Mouse (Mus musculus) heart, embryonic 12.5 days (tissue): Measurements from ENCODE around the gene Txndc2. TPM values are rescaled to one million over a fixed set of nuclear protein-coding genes. Genes with fewer than 3 reads are reported as not detected.

ENCODE experiments used
- ATAC-seq: fragments of 200-750 bp; cut with Nextera tagmentation; 2 replicates; pipeline ENCODE4 v1.8.0; 2017; ENCODE audit warnings: moderate TSS enrichment, moderate library complexity; ENCODE audit not compliant: insufficient number of reproducible peaks, low FRiP score
- H3K27ac ChIP-seq: fragments of 300-500 bp; sonication (generic); 2 replicates; pipeline ENCODE4 v1.5.1; 2016; ENCODE audit warnings: mild to moderate bottlenecking, moderate library complexity; ENCODE audit not compliant: poor library complexity, severe bottlenecking
- H3K27me3 ChIP-seq: fragments of 300-500 bp; sonication (generic); replicated peaks from 2 replicates; pipeline ENCODE4 v1.6.1; 2016; ENCODE audit warnings: mild to moderate bottlenecking, moderate library complexity
- H3K36me3 ChIP-seq: fragments of 300-500 bp; sonication (generic); 2 replicates; pipeline ENCODE4 v1.6.1; 2016; ENCODE audit warnings: mild to moderate bottlenecking, moderate library complexity
- H3K4me1 ChIP-seq: fragments of 300-500 bp; sonication (generic); replicated peaks from 2 replicates; pipeline ENCODE4 v1.6.1; 2016; ENCODE audit warnings: mild to moderate bottlenecking
- H3K4me2 ChIP-seq: fragments of 300-500 bp; sonication (generic); 2 replicates; pipeline ENCODE4 v1.6.1; 2016; ENCODE audit warnings: mild to moderate bottlenecking, moderate library complexity
- H3K4me3 ChIP-seq: fragments of 300-500 bp; sonication (generic); 2 replicates; pipeline ENCODE4 v1.5.1; 2016; ENCODE audit warnings: mild to moderate bottlenecking
- H3K9ac ChIP-seq: fragments of 300-500 bp; sonication (generic); 2 replicates; pipeline ENCODE4 v1.6.1; 2016; ENCODE audit warnings: mild to moderate bottlenecking, moderate library complexity
- H3K9me3 ChIP-seq: fragments of 300-500 bp; sonication (generic); replicated peaks from 2 replicates; pipeline ENCODE4 v1.6.1; 2016; ENCODE audit warnings: mild to moderate bottlenecking, moderate library complexity
- WGBS: fragments of 180-500 bp; shearing (Covaris S2); methylation state at CpG from one replicate; pipeline ENCODE4 v1.1.7; 2016; 5-methylcytosine and 5-hydroxymethylcytosine counted together
- polyA plus RNA-seq: library from polyadenylated mRNA; unstranded; fragments of >200 nt; fragmentation: Nextera tagmentation; extraction: Ambion mirVana; gene quantifications from 2 replicates; pipeline ENCODE4 v1.2.1, GENCODE M21; 2016

Txndc2 gene
- polyA plus RNA-seq = 0.10 TPM in 1 of 2 replicates, not detected in the other

DNA sequence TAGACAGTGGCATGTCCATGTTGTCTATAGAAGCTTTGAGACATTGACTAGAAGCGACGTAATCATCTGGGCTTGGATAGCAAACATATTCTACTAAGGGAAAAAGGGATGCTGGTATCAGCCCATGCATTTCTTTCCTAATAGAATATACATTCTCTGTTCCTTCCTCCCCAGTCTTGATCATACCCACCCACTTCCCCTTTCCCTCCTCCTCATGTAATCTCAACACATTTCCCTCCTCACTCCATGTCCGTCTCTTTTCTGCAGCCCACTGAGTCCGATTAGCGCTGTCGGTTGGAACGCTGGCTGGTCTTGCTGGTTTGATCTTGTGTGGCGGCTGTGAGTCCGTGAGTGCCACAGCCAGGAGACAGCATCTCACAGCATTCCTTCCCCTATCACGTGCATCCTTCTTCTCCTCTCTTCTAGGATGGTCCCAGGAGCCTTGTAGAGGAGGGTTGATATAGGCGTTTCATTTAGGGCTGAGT is at the start of gene Txndc2:
Gene Txndc2 (minus strand): TSS at position 435 of the 485 bp plus-strand sequence.
- no peak for ATAC-seq
- Histone ChIP-seq H3K36me3 (no peaks in the 10 kb centered on the region), H3K9me3 (no peaks in the 10 kb centered on the region), H3K4me3 (no peak within 1 kb of the TSS), H3K9ac (no peak within 1 kb of the TSS), H3K27ac (no peak within 1 kb of the TSS), H3K4me1 (peaks cover 11% of the 10 kb centered on the region), H3K4me2 (no peak within 1 kb of the TSS), H3K27me3 (no peaks in the 10 kb centered on the region)
- WGBS = 78% methylated on average over 11 of the region's 11 CpGs

DNA sequence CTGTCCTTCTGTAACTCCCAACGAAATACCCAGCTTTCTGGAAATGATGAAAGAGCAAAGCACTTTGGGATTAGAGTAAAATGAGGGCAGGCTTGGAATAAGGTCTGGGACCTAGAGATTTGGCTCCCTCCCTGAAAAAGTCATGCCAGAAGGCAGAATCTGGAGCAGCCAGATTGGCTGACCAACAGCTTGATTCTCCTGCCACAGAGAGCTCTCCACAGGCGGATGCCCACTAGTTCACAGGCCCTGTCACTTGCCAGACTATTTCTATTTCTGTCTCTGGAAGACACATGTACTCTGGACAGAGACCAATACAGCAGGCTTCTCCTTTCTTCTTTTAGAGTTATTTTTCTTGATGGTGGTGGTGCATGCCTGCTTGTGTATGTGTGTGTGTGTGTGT is 41.8 kb upstream of the Txndc2 start:
- Histone ChIP-seq H3K4me3 (no peak overlapping the region), H3K4me2 (no peak overlapping the region), H3K27ac (peak overlapping the region; percentile 27), H3K4me1 (peaks cover 22% of the 10 kb centered on the region; the same call in 1 of the 2 replicates), H3K9ac (peak overlapping the region; percentile 18; the same call in 1 of the 2 replicates), H3K27me3 (no peaks in the 10 kb centered on the region), H3K36me3 (no peaks in the 10 kb centered on the region), H3K9me3 (no peaks in the 10 kb centered on the region)
- WGBS = 59% methylated on average over 2 of the region's 2 CpGs
- no peak for ATAC-seq

DNA sequence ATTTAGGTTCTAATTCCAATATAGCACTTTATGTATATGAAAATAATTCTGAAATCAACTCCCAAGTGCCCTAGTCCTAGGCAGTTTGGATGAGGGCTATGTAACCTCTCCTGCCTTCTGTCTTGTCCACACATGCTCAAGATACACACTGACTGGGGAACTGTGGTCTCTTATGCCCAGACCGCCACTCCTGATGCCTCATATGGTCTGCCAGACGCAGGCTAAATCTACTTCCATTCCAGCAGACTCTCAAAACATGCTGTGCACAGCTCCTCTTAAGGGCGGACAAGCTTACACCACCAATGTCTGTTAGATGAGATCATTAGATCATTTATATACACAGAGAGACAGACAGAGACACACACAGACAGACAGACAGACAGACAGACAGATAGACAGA is 41.3 kb upstream of the Txndc2 start:
- no peaks in the 10 kb centered on the region for H3K27me3 ChIP-seq
- H3K4me3 ChIP-seq = no peak overlapping the region
- H3K36me3 ChIP-seq = no peaks in the 10 kb centered on the region
- H3K9ac ChIP-seq = no peak overlapping the region
- 59% methylated on average over 3 of the region's 3 CpGs for WGBS
- H3K4me2 ChIP-seq = no peak overlapping the region
- no peak for ATAC-seq
- H3K9me3 ChIP-seq = no peaks in the 10 kb centered on the region
- peaks cover 22% of the 10 kb centered on the region; the same call in 1 of the 2 replicates for H3K4me1 ChIP-seq
- H3K27ac ChIP-seq = peak overlapping the region; percentile 27; the same call in 1 of the 2 replicates

GRCm38 (mm10) chr17:65682071-65682680 is 40.2 kb upstream of the Txndc2 start:
- no peak for ATAC-seq
- Histone ChIP-seq H3K27ac (no peak overlapping the region), H3K36me3 (no peaks in the 10 kb centered on the region), H3K27me3 (no peaks in the 10 kb centered on the region), H3K4me3 (no peak overlapping the region), H3K4me1 (peaks cover 22% of the 10 kb centered on the region; the same call in 1 of the 2 replicates), H3K9me3 (no peaks in the 10 kb centered on the region), H3K9ac (no peak overlapping the region), H3K4me2 (no peak overlapping the region)
- 67% methylated on average over 5 of the region's 5 CpGs for WGBS

GRCm38 (mm10) chr17:65681516-65681915 is 39.5 kb upstream of the Txndc2 start:
- WGBS = 79% methylated on average over 5 of the region's 6 CpGs
- ATAC-seq = no peak
- Histone ChIP-seq H3K4me1 (peaks cover 22% of the 10 kb centered on the region; the same call in 1 of the 2 replicates), H3K4me3 (no peak overlapping the region), H3K9ac (no peak overlapping the region), H3K27ac (no peak overlapping the region), H3K27me3 (no peaks in the 10 kb centered on the region), H3K4me2 (no peak overlapping the region), H3K9me3 (no peaks in the 10 kb centered on the region), H3K36me3 (no peaks in the 10 kb centered on the region)

DNA sequence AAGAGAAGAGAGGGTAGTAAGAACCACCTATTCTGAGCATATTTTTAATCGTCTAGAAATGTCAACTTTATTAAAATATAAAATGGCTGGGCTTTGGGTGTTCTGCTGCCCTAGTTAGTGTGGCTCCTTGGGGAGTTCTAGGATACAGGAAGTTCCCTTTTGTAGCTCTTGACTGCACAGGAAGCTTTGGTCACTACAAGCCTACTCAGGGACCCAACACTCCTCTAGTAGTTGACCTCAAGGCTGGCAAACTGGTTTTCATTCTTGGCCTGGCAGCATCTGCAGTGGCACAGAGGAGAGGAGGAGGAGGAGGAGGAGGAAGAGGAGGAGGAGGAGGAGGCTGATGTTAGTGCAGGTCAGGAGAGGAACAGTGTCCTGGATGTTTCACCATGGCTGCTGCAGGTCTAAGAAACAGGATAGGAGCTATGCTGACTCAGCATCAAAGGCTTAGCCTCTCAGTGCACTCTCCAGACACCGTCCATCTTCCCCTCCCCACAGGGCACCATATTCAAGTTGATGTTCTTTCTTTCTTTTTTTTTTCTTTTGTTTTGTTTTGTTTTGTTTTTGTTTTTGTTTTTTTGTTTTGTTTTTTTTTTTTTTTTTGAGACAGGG is 38.9 kb upstream of the Txndc2 start:
- no peaks in the 10 kb centered on the region for H3K36me3 ChIP-seq
- H3K4me2 ChIP-seq = no peak overlapping the region
- no peak overlapping the region for H3K4me3 ChIP-seq
- no peak for ATAC-seq
- H3K27ac ChIP-seq = no peak overlapping the region
- peaks cover 22% of the 10 kb centered on the region; the same call in 1 of the 2 replicates for H3K4me1 ChIP-seq
- H3K9me3 ChIP-seq = no peaks in the 10 kb centered on the region
- H3K27me3 ChIP-seq = no peaks in the 10 kb centered on the region
- no peak overlapping the region for H3K9ac ChIP-seq
- WGBS = 81% methylated on average over 2 of the region's 2 CpGs

DNA sequence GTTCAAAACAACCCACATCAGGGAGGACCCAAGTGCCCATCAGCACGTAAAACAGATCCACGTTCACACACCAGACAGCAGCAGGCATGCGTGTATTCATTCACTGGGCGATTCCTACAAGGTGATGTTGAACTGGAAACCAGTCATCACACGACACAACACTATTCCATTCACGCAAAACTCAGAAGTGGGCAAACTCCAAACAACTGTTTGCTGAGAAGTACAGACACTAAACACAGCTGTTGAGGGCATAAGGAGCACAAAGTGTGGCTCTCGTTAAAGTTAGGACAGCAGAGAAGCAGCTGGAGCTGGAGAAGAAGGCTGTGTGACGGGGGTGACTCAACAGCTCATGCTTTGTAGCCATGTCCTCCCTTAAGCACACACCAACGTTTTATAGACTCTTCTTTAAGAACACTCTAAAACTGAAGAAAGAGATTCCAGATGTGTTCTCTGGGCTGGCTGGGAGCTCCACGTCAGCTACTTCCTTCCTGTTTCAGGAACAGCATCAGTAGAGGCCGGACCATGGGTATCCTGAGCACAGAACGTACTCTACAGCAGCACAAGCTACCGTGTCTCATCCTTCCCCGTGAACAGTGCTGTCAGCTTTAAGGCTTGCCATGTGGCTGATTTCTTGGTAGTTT is 38.0 kb upstream of the Txndc2 start:
- Histone ChIP-seq H3K4me2 (no peak overlapping the region), H3K27ac (no peak overlapping the region), H3K36me3 (no peaks in the 10 kb centered on the region), H3K4me3 (no peak overlapping the region), H3K9ac (no peak overlapping the region), H3K27me3 (no peaks in the 10 kb centered on the region), H3K9me3 (no peaks in the 10 kb centered on the region), H3K4me1 (peaks cover 26% of the 10 kb centered on the region)
- 73% methylated on average over 14 of the region's 14 CpGs for WGBS
- ATAC-seq = no peak

DNA sequence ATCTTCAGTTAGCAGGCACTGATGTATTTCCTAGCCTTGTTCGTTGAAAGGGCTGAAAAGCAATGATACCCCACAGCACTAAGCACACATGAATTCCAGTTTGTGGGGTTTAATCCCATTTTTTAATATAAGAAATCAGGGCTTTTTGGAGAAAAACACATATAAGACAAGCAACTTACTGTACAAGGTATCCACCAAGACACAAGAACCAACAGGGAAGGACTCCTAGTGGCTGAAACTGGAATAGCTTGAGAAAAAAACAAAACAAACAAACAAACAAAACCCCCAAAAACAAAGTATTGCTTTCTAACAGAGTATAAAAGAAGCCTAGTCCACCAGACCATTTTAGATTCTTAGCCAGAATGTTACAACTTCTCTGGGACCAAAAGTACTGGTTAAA is 35.8 kb upstream of the Txndc2 start:
- H3K27ac ChIP-seq = no peak overlapping the region
- H3K9me3 ChIP-seq = no peaks in the 10 kb centered on the region
- no peaks in the 10 kb centered on the region for H3K27me3 ChIP-seq
- no peak overlapping the region for H3K4me3 ChIP-seq
- ATAC-seq = no peak
- whole genome bisulfite sequencing = 84% methylated on average over 1 of the region's 1 CpGs
- H3K4me1 ChIP-seq = peaks cover 20% of the 10 kb centered on the region
- no peaks in the 10 kb centered on the region for H3K36me3 ChIP-seq
- H3K9ac ChIP-seq = no peak overlapping the region
- H3K4me2 ChIP-seq = no peak overlapping the region

DNA sequence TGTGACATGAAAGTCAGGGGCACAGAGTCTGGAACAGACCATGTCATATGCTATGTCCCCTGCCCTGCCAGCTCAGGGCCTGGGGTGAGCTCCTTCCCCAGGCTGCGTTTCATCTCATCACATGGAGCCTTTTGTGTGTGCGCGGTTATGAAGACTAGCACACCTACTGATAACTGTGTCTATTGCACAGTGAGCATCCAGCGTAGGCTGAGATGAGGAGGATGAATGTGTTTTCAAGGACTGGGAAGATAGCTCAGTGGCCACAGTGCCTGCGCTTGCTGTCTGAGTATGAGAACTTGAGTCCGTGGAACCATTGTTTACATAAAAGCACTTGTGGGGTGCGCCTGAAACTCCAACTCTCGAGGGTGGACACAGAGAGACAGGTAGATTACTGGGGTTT is 34.6 kb upstream of the Txndc2 start:
- ATAC-seq = no peak

DNA sequence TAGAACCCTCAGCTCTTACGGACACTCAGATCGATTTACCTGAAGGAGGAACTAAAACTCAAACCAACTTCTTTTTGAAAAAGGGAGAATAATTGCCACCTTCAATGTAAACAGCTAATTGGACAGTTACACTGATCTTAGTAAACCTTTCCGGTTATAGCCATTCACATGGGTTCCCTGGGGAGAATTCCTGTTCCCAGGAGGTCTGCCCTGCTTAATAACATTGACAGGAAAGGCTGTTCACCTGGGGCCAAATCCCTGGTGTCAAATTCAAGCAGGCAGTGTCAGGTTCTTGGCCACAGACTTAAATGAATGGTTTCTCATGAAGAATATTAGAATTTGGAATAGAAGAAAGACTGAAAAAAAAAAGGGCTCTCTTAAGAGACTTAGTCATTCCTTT is 34.0 kb upstream of the Txndc2 start:
- Histone ChIP-seq H3K9ac (no peak overlapping the region), H3K4me2 (no peak overlapping the region), H3K4me3 (no peak overlapping the region), H3K27me3 (no peaks in the 10 kb centered on the region), H3K27ac (no peak overlapping the region), H3K4me1 (peaks cover 12% of the 10 kb centered on the region), H3K9me3 (no peaks in the 10 kb centered on the region), H3K36me3 (no peaks in the 10 kb centered on the region)
- no peak for ATAC-seq
- WGBS = 87% methylated on average over 3 of the region's 3 CpGs

More for the DNA sequence above, 34.6 kb upstream of the Txndc2 start:
- peaks cover 12% of the 10 kb centered on the region for H3K4me1 ChIP-seq
- H3K9ac ChIP-seq = no peak overlapping the region
- no peaks in the 10 kb centered on the region for H3K36me3 ChIP-seq
- no peak overlapping the region for H3K27ac ChIP-seq
- H3K27me3 ChIP-seq = no peaks in the 10 kb centered on the region
- WGBS = 88% methylated on average over 8 of the region's 8 CpGs
- no peak overlapping the region for H3K4me3 ChIP-seq
- no peaks in the 10 kb centered on the region for H3K9me3 ChIP-seq
- no peak overlapping the region for H3K4me2 ChIP-seq

DNA sequence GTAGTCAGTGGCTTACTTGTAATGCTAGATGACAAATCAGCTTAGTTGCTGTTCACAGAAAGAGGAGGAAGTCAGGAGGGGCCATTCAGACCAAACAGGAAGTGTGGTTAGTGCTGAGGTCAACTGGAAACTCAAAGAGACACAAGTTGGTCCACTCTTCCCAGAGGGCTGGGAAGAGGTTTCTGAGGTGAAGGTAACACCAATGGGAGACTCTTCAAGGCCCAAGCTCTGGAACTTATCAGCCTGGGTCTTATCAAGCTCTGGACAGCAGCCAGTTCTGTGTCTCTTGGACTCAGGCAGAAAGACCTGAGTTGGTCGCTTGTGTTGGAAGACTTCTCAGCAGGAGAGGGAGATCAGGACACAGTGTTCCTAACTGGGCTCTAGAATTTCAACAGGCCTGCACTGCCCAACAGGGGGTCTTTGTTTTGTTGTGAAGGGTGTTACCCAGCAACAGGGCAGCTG is 32.8 kb upstream of the Txndc2 start:
- Histone ChIP-seq H3K9ac (no peak overlapping the region), H3K36me3 (no peaks in the 10 kb centered on the region), H3K9me3 (no peaks in the 10 kb centered on the region), H3K4me1 (peaks cover 8% of the 10 kb centered on the region), H3K27ac (no peak overlapping the region), H3K27me3 (no peaks in the 10 kb centered on the region), H3K4me2 (no peak overlapping the region), H3K4me3 (no peak overlapping the region)
- 5% methylated on average over 1 of the region's 1 CpGs for WGBS
- ATAC-seq = no peak
